Mouse (Mus musculus) forebrain, postnatal 0 days (tissue): Measurements from ENCODE around the gene Narf. TPM values are rescaled to one million over a fixed set of nuclear protein-coding genes. Genes with fewer than 3 reads are reported as not detected.
A peak's percentile ranks its signal among the peaks of the same experiment; 100 is the strongest.

Experiments
- ATAC-seq: fragments of 200-750 bp; cut with Nextera tagmentation; 2 replicates; pipeline ENCODE4 v1.8.0; 2017; ENCODE audit warnings: mild to moderate bottlenecking, moderate library complexity
- DNase-seq: peaks from one replicate; pipeline ENCODE4 v3.0.0-alpha.2; 2015
- H3K27ac ChIP-seq: fragments of 300-500 bp; sonication (generic); 2 replicates; pipeline ENCODE4 v1.5.1; 2014; ENCODE audit warnings: low read depth, mild to moderate bottlenecking, antibody characterized with exemption, low read length, moderate library complexity, mixed read lengths
- H3K27me3 ChIP-seq: fragments of 300-500 bp; sonication (generic); 2 replicates; pipeline ENCODE4 v1.6.1; 2014; ENCODE audit warnings: mild to moderate bottlenecking, low read length, mixed read lengths; ENCODE audit not compliant: insufficient read depth
- H3K36me3 ChIP-seq: fragments of 300-500 bp; sonication (generic); 2 replicates; pipeline ENCODE4 v1.6.1; 2014; ENCODE audit warnings: mild to moderate bottlenecking, moderate library complexity; ENCODE audit not compliant: insufficient read depth
- H3K4me1 ChIP-seq: fragments of 300-500 bp; sonication (generic); 2 replicates; pipeline ENCODE4 v1.6.1; 2014; ENCODE audit warnings: antibody characterized with exemption; ENCODE audit not compliant: insufficient read depth
- H3K4me2 ChIP-seq: fragments of 300-500 bp; sonication (generic); 2 replicates; pipeline ENCODE4 v1.6.1; 2014; ENCODE audit warnings: low read depth, mild to moderate bottlenecking, moderate library complexity
- H3K4me3 ChIP-seq: fragments of 300-500 bp; sonication (generic); 2 replicates; pipeline ENCODE4 v1.5.1; 2014; ENCODE audit warnings: low read depth, low read length, mixed read lengths
- H3K9ac ChIP-seq: fragments of 300-500 bp; sonication (generic); 2 replicates; pipeline ENCODE4 v1.6.1; 2014; ENCODE audit warnings: mild to moderate bottlenecking
- H3K9me3 ChIP-seq: fragments of 300-500 bp; sonication (generic); 2 replicates; pipeline ENCODE4 v1.6.1; 2016; ENCODE audit warnings: low read length
- CTCF ChIP-seq: sonication (generic); IDR thresholded peaks from 2 replicates; pipeline ENCODE4 v1.5.1; 2016; ENCODE audit warnings: antibody characterized with exemption, control low read depth, low read depth
- WGBS: fragments of 180-500 bp; shearing (Covaris S2); extraction: QIAGEN DNeasy Blood & Tissue Kit; methylation state at CpG from one replicate; pipeline ENCODE4 v1.1.7; 2014; 5-methylcytosine and 5-hydroxymethylcytosine counted together
- polyA plus RNA-seq: library from polyadenylated mRNA; unstranded; fragments of >200 nt; fragmentation: Nextera tagmentation; extraction: Ambion mirVana; gene quantifications from 2 replicates; pipeline ENCODE4 v1.2.1, GENCODE M21; 2015
- total RNA-seq: library from RNA; depleted of rRNA; stranded (reverse); fragments of >200 nt; gene quantifications from 2 replicates; pipeline ENCODE4 v1.2.3, GENCODE M21; 2014; rRNA removed

The Narf gene
- total RNA-seq, result 73.1 and 135 TPM in 2 replicates
- 39.0 and 42.9 TPM in 2 replicates for polyA plus RNA-seq

- peak; percentile 85 for TF ChIP-seq CTCF
- peak within 1 kb of the TSS; percentile 86 for H3K27ac ChIP-seq
- H3K9ac ChIP-seq, result peak within 1 kb of the TSS; percentile 78
- H3K4me1 ChIP-seq, result peaks cover 19% of the 10 kb centered on the region
- H3K4me2 ChIP-seq, result peak within 1 kb of the TSS; percentile 56
- H3K27me3 ChIP-seq, result no peaks in the 10 kb centered on the region
- H3K4me3 ChIP-seq, result peak within 1 kb of the TSS; percentile 68
- WGBS, result 1% methylated on average over 50 of the region's 50 CpGs
- H3K36me3 ChIP-seq, result peaks cover 19% of the 10 kb centered on the region
- peak; percentile 100 for ATAC-seq
- peak; percentile 99 for DNase-seq
- H3K9me3 ChIP-seq, result no peaks in the 10 kb centered on the region
Observed at GRCm38 (mm10) chr11:121236564-121237344, at the start of gene Narf. Gene Narf, plus strand, starts transcription at chr11:121237253.

GRCm38 (mm10) chr11:121189681-121190080 is 47.4 kb upstream of the Narf start:
- DNase-seq, result no peak
- WGBS, result 73% methylated on average over 3 of the region's 3 CpGs
- H3K4me3 ChIP-seq, result no peak overlapping the region
- no peaks in the 10 kb centered on the region for H3K27me3 ChIP-seq
- H3K4me1 ChIP-seq, result no peaks in the 10 kb centered on the region
- no peak overlapping the region for H3K4me2 ChIP-seq
- ATAC-seq, result no peak
- H3K9ac ChIP-seq, result no peak overlapping the region
- H3K27ac ChIP-seq, result no peak overlapping the region
- 0 out of 2 replicates have a peak, but pooled peaks cover 3% of the 10 kb centered on the region for H3K36me3 ChIP-seq
- no peak for TF ChIP-seq CTCF
- no peaks in the 10 kb centered on the region for H3K9me3 ChIP-seq

GRCm38 (mm10) chr11:121192742-121193141 is 44.3 kb upstream of the Narf start:
- Histone ChIP-seq H3K4me2 (no peak overlapping the region), H3K36me3 (peaks cover 7% of the 10 kb centered on the region; the same call in 1 of the 2 replicates), H3K4me3 (no peak overlapping the region), H3K9ac (no peak overlapping the region), H3K27me3 (no peaks in the 10 kb centered on the region), H3K27ac (no peak overlapping the region), H3K9me3 (no peaks in the 10 kb centered on the region), H3K4me1 (no peaks in the 10 kb centered on the region)
- no peak for TF ChIP-seq CTCF
- DNase-seq (no peak), ATAC-seq (no peak)
- WGBS, result 75% methylated on average over 2 of the region's 2 CpGs

DNA sequence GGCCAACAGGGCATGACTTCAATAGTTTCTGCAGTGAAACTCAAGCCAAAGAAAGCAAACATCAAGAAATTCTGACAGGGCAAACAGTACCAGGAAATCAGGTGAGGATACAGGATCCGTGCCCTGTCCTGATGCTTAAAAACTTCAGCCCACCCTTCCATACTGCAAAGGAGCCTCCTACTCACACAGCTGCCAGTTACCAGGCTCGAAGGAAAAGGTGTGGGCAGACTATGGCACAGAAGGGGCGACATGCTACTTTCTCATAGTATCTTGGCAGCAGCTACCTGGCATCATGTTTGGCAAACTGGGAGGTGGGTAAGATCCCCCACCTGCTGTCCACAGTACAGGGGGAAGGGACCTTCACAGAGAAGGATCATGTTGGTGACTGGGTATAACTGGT is 43.6 kb upstream of the Narf start:
- Histone ChIP-seq H3K4me2 (no peak overlapping the region), H3K9ac (no peak overlapping the region), H3K27ac (no peak overlapping the region), H3K4me3 (no peak overlapping the region), H3K9me3 (no peaks in the 10 kb centered on the region), H3K4me1 (no peaks in the 10 kb centered on the region), H3K27me3 (no peaks in the 10 kb centered on the region), H3K36me3 (peaks cover 7% of the 10 kb centered on the region; the same call in 1 of the 2 replicates)
- no peak for TF ChIP-seq CTCF
- no peak for ATAC-seq
- no peak for DNase-seq
- WGBS, result 84% methylated on average over 3 of the region's 3 CpGs

DNA sequence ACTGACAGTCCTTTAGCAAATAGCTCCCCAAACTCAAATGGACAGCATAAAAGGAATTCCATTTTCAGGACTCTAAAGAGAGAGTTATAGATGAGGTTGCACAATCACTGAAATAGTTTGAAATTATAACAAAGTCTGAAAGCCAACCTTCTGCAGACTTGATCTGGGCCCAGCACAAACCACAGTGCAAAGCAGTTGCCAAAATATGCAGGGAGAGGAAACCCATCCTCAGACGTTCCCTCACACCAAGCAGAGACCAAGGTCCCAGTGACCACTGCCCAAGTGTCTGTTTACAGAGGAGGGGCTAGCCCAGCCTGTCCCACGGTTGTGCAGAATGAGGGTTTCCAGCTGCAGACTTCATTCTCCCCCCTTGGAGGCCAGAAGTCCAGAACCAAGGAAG is 38.4 kb upstream of the Narf start:
- no peak for TF ChIP-seq CTCF
- Histone ChIP-seq H3K27me3 (no peaks in the 10 kb centered on the region), H3K4me1 (no peaks in the 10 kb centered on the region), H3K4me2 (no peak overlapping the region), H3K4me3 (no peak overlapping the region), H3K27ac (no peak overlapping the region), H3K9ac (no peak overlapping the region), H3K9me3 (no peaks in the 10 kb centered on the region), H3K36me3 (peaks cover 5% of the 10 kb centered on the region; the same call in 1 of the 2 replicates)
- DNase-seq (no peak), ATAC-seq (no peak)
- WGBS, result 63% methylated on average over 2 of the region's 2 CpGs

DNA sequence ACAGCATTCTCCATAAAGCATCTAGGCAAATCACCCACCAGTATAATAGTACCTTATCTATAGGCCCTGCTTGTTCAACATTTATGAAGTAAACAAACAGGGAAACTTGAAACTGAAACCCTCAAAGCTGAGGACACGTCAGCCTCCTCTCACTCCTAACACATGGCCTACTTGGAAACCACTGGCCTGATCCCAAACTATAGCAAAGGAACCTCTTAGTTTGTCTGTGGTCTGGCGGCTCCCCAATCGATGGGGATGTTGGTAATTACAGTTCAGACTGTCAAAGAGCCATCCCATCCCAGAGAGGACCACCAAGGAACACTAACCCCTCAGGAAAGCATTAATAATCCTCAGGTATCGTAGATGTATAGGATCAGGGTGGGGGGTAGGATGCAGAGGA is 37.2 kb upstream of the Narf start:
- 63% methylated on average over 4 of the region's 4 CpGs for WGBS
- H3K9me3 ChIP-seq, result no peaks in the 10 kb centered on the region
- no peaks in the 10 kb centered on the region for H3K27me3 ChIP-seq
- ATAC-seq (no peak), DNase-seq (no peak)
- H3K4me2 ChIP-seq, result no peak overlapping the region
- no peak overlapping the region for H3K9ac ChIP-seq
- no peaks in the 10 kb centered on the region for H3K4me1 ChIP-seq
- TF ChIP-seq CTCF, result no peak
- no peak overlapping the region for H3K27ac ChIP-seq
- peaks cover 4% of the 10 kb centered on the region; the same call in 1 of the 2 replicates for H3K36me3 ChIP-seq
- H3K4me3 ChIP-seq, result no peak overlapping the region

GRCm38 (mm10) chr11:121200781-121201180 is 36.3 kb upstream of the Narf start:
- WGBS, result 91% methylated on average over 6 of the region's 6 CpGs

More at GRCm38 (mm10) chr11:121200781-121201180, 36.3 kb upstream of the Narf start:
- H3K36me3 ChIP-seq, result peaks cover 4% of the 10 kb centered on the region; the same call in 1 of the 2 replicates
- no peak overlapping the region for H3K4me3 ChIP-seq
- H3K9ac ChIP-seq, result no peak overlapping the region
- no peaks in the 10 kb centered on the region for H3K4me1 ChIP-seq
- H3K27ac ChIP-seq, result no peak overlapping the region
- H3K9me3 ChIP-seq, result no peaks in the 10 kb centered on the region
- no peak overlapping the region for H3K4me2 ChIP-seq
- ATAC-seq (no peak), DNase-seq (no peak)
- TF ChIP-seq CTCF, result no peak
- no peaks in the 10 kb centered on the region for H3K27me3 ChIP-seq
